Mouse (Mus musculus) limb, embryonic 11.5 days (tissue): ENCODE results near the gene Tmem253. TPM values are rescaled to one million over a fixed set of nuclear protein-coding genes. Genes with fewer than 3 reads are reported as not detected.
"Not testable (repeated sequence)": the region's sequence is repeated elsewhere in the genome, so short reads cannot be mapped to it uniquely, and the experiment has no call there.

Experiments used
- ATAC-seq: fragments of 200-750 bp; cut with Nextera tagmentation; 2 replicates; pipeline ENCODE4 v1.8.0; 2017; ENCODE audit warnings: low read depth; ENCODE audit not compliant: insufficient number of reproducible peaks, low FRiP score, low TSS enrichment
- DNase-seq: peaks from one replicate; pipeline ENCODE4 v3.0.0-alpha.2; 2015; ENCODE audit warnings: low spot score
- H3K27ac ChIP-seq: fragments of 300-500 bp; sonication (generic); replicated peaks from 2 replicates; pipeline ENCODE4 v1.5.1; 2014; ENCODE audit warnings: low read depth, mild to moderate bottlenecking, low read length
- H3K27me3 ChIP-seq: fragments of 300-500 bp; sonication (generic); 2 replicates; pipeline ENCODE4 v1.6.1; 2014; ENCODE audit warnings: mild to moderate bottlenecking, low read length, mixed read lengths; ENCODE audit not compliant: control insufficient read depth, insufficient read depth
- H3K36me3 ChIP-seq: fragments of 300-500 bp; sonication (generic); 2 replicates; pipeline ENCODE4 v1.6.1; 2014; ENCODE audit warnings: mild to moderate bottlenecking, low read length, moderate library complexity, mixed read lengths; ENCODE audit not compliant: control insufficient read depth, insufficient read depth
- H3K4me1 ChIP-seq: fragments of 300-500 bp; sonication (generic); 2 replicates; pipeline ENCODE4 v1.6.1; 2014; ENCODE audit warnings: low read length, mixed read lengths; ENCODE audit not compliant: control insufficient read depth, insufficient read depth
- H3K4me2 ChIP-seq: fragments of 300-500 bp; sonication (generic); 2 replicates; pipeline ENCODE4 v1.6.1; 2014; ENCODE audit warnings: low read depth, mild to moderate bottlenecking, moderate library complexity; ENCODE audit not compliant: severe bottlenecking
- H3K4me3 ChIP-seq: fragments of 300-500 bp; sonication (generic); 2 replicates; pipeline ENCODE4 v1.5.1; 2014; ENCODE audit warnings: low read depth, low read length
- H3K9ac ChIP-seq: fragments of 300-500 bp; sonication (generic); 2 replicates; pipeline ENCODE4 v1.6.1; 2014; ENCODE audit warnings: mild to moderate bottlenecking, low read length
- H3K9me3 ChIP-seq: fragments of 300-500 bp; sonication (generic); 2 replicates; pipeline ENCODE4 v1.6.1; 2016; ENCODE audit warnings: low read length; ENCODE audit not compliant: control insufficient read depth
- WGBS: fragments of 180-500 bp; shearing (Covaris S2); extraction: QIAGEN DNeasy Blood & Tissue Kit; methylation state at CpG from one replicate; pipeline ENCODE4 v1.1.7; 2014; 5-methylcytosine and 5-hydroxymethylcytosine counted together
- polyA plus RNA-seq: library from polyadenylated mRNA; unstranded; fragments of >200 nt; fragmentation: Nextera tagmentation; extraction: Ambion mirVana; gene quantifications from 2 replicates; pipeline ENCODE4 v1.2.1, GENCODE M21; 2014

Tmem253 gene
- polyA plus RNA-seq, 1 experiment from 2014 or later, result 1.3 TPM

DNA sequence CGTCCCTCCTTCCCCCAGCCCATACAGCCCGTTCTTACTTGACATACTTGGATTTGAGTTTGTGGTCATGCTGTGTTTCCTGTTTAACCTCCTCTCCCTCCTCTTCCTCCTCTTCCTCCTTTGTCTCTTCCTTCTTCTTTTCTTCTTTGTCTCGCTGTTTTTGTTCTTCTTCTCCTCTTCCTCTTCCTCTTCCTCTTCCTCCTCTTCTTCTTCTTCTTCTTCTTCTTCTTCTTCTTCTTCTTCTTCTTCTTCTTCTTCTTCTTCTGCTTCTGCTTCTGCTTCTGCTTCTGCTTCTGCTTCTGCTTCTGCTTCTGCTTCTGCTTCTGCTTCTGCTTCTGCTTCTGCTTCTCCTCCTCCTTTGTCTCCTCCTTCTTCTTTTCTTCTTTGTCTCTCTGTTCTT lies 26.9 kb downstream of the Tmem253 start, which contains the start of gene Olfr221:
Olfr221 (minus strand) TSS at position 101 of the 400 bp plus-strand sequence.
- not testable (repeated sequence) for H3K4me2 ChIP-seq, H3K27ac ChIP-seq, H3K27me3 ChIP-seq, H3K9me3 ChIP-seq, H3K36me3 ChIP-seq, H3K4me1 ChIP-seq, H3K9ac ChIP-seq, DNase-seq, ATAC-seq, H3K4me3 ChIP-seq
- WGBS, result 68% methylated on average over 3 of the region's 3 CpGs

DNA sequence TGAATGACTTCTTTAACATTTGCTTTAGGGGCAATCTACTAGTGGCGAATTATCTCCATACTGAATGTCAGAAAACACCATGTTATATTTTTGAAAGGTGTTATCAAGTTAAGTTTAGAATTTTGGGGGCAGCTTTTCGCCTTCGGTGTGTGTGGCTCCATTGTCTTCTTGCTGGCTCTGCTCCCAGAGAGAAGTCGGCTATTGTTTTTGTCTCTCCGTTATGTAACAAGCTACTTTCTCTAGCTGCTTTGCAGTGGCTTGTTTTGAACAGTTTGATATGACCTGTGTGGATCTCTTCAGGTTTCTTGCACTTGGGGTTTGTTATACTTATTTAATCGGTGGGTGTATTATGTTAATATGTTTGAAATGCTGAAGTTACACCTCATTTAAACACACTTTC lies 28.0 kb downstream of the Tmem253 start:
- WGBS, result 90% methylated on average over 6 of the region's 6 CpGs
- ATAC-seq, result no peak
- no peak for DNase-seq

DNA sequence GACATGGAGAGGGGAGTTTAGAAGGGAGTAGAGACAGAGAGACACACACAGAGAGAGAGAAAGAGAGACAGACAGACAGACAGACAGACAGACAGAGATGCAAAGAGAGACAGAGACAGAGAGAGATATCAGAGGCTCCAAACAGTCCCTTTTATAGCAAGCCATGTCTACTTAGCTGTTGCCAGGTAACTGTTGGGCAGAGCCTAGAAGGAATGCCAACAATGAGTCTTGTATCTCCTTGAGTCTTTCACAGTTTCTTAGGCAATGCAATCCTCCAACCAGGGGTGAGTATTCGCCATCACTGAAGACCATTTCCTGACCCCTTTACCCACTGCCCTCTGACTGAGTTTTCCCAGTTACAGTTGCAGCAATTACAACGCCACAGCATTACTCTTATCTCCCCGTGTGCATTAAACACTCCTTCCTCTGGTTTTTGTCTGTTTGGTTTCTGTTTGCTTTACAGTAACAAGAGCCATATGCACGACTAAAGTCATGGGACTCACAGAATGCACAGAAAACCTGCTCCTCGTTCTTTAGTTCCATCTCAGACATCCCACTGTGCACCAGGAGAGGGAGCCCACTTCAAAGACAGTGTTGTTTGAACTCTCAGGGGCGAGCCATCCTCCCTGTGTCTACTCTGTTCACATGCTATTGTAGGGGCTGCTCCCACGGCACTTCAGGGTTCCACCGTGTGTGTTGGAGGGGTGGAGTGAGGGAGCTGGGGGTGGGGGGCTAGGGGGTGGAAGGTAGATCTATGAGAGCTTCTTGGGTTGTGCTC lies 29.6 kb downstream of the Tmem253 start:
- Histone ChIP-seq H3K4me2 (no peak overlapping the region), H3K27me3 (no peaks in the 10 kb centered on the region), H3K36me3 (no peaks in the 10 kb centered on the region), H3K4me3 (no peak overlapping the region), H3K4me1 (no peaks in the 10 kb centered on the region), H3K9ac (no peak overlapping the region), H3K9me3 (no peaks in the 10 kb centered on the region), H3K27ac (no peak overlapping the region)
- WGBS, result 8% methylated on average over 8 of the region's 8 CpGs
- ATAC-seq (no peak), DNase-seq (peak; percentile 32)

More for the DNA sequence above, 28.0 kb downstream of the Tmem253 start:
- Histone ChIP-seq H3K36me3 (no peaks in the 10 kb centered on the region), H3K27me3 (no peaks in the 10 kb centered on the region), H3K9ac (no peak overlapping the region), H3K27ac (no peak overlapping the region), H3K4me1 (no peaks in the 10 kb centered on the region), H3K4me3 (no peak overlapping the region), H3K4me2 (no peak overlapping the region), H3K9me3 (no peaks in the 10 kb centered on the region)

DNA sequence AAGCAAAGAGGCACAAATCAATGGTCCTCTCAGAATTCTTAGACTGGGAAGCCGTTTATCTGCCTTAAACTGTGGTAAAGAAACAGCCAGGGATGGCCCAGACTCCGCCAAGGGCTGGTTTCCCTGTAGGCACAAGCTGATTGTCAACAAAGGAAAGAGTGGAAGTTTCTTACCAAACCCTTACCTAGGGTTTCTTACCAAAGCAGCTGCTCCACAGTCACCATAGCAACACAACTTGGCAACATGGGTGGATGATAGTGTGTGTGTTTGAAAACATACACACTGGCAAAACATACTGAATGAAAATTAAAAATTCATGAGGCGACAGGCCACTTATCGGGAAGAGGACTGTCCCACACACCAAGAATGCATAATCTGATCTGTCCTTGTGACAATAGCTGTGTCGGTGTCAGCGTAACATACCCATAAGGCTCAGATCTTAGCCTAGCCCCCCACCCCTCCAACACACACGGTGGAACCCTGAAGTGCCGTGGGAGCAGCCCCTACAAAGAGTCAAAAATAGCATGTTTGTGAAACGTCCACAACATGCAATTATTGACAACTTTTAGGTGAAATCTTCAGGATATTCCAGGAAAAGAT lies 30.6 kb downstream of the Tmem253 start:
- Histone ChIP-seq H3K36me3 (no peaks in the 10 kb centered on the region), H3K9me3 (no peaks in the 10 kb centered on the region), H3K4me2 (no peak overlapping the region), H3K4me1 (no peaks in the 10 kb centered on the region), H3K27ac (no peak overlapping the region), H3K4me3 (no peak overlapping the region), H3K9ac (no peak overlapping the region), H3K27me3 (no peaks in the 10 kb centered on the region)
- ATAC-seq (no peak), DNase-seq (no peak)
- 84% methylated on average over 9 of the region's 9 CpGs for WGBS

DNA sequence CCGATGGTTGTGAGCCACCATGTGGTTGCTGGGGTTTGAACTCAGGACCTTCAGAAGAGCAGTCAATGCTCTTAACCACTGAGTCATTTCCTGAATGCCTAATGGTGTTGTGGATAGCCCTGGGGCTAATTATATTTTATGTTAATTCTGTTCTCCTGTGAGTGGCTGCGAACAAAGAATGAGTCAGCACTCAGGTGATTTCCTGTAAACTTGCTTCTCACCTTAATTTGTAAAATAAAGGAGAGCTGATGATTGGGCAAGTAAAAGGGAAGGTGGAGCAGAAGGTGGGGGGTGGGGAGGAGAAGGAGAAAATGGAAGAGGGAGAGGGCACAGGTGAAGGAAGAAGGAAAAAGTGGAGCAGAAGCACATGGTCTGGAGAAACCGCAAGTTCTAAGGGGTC lies 37.3 kb downstream of the Tmem253 start:
- not testable (repeated sequence) for DNase-seq, H3K36me3 ChIP-seq, H3K9ac ChIP-seq, H3K27me3 ChIP-seq, H3K4me2 ChIP-seq, H3K4me1 ChIP-seq, H3K9me3 ChIP-seq, H3K27ac ChIP-seq, ATAC-seq, H3K4me3 ChIP-seq
- 92% methylated on average over 3 of the region's 3 CpGs for whole genome bisulfite sequencing

DNA sequence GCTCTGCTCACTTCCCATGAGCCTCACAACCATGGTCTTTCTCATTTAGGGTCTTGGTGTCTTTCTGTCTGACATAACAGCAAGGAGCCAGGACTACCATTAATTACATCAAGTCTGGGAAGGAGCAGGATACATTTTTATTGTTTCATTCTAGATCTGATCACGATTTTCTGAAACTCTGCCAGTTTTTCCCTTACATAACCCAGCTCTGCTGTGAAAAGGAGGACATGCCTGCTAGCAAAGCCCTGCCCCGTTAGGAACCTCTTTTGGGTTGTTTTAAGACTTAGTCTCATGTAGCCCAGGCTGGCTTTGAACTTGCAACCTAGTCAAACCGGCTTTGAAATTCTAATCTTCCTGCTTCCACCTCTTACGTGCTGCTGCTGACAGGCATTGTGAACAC lies 44.5 kb downstream of the Tmem253 start:
- no peaks in the 10 kb centered on the region for H3K4me1 ChIP-seq
- 67% methylated on average over 4 of the region's 4 CpGs for WGBS
- no peak overlapping the region for H3K9ac ChIP-seq
- H3K4me2 ChIP-seq, result no peak overlapping the region
- no peaks in the 10 kb centered on the region for H3K9me3 ChIP-seq
- no peaks in the 10 kb centered on the region for H3K36me3 ChIP-seq
- H3K27ac ChIP-seq, result no peak overlapping the region
- ATAC-seq (no peak), DNase-seq (no peak)
- H3K4me3 ChIP-seq, result no peak overlapping the region
- no peaks in the 10 kb centered on the region for H3K27me3 ChIP-seq

DNA sequence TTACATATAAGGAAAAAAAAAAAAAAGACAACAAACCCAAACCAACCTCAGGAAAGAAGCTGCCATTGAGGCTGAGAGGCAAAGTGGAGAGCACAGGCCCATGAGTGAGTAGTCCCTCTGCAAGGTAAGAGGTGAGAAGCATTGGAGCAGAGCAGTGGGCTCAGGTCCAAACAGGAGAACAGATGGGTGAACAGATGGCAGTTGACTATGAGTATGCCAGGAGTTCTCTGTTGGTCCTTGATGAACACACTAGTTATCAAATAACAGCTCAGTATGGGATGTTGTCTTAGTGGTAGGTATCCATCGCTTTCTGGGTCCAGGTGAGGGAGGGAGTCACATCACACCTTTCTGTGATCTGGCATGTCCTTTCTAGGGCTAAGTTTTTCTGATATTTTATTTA lies 45.3 kb downstream of the Tmem253 start:
- Histone ChIP-seq H3K36me3 (no peaks in the 10 kb centered on the region), H3K4me1 (no peaks in the 10 kb centered on the region), H3K27me3 (no peaks in the 10 kb centered on the region), H3K4me3 (no peak overlapping the region), H3K9ac (no peak overlapping the region), H3K27ac (no peak overlapping the region), H3K9me3 (no peaks in the 10 kb centered on the region), H3K4me2 (no peak overlapping the region)
- WGBS, result 88% methylated on average over 1 of the region's 1 CpGs
- ATAC-seq (no peak), DNase-seq (no peak)

DNA sequence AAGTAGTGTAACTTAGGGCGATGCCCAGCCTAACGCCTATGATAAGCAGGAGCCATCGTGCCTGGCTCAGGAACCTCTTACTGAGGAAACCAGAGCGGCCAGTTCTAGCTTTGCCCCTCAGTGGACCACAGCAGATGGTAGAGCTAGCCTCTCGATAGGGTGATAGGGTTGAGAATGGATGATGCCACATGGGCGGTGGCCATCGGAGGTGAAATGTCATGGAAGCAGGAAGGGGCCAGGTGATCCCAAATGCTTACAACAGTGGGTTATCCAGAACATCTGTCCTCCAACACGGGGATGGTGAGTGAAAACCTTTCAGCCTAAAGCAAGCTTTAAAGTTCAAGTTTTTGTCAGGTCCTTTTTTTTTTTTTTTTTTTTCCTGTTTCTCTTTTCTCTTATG lies 46.3 kb downstream of the Tmem253 start:
- H3K4me2 ChIP-seq, result no peak overlapping the region
- H3K27ac ChIP-seq, result no peak overlapping the region
- no peaks in the 10 kb centered on the region for H3K36me3 ChIP-seq
- H3K9ac ChIP-seq, result no peak overlapping the region
- ATAC-seq (no peak), DNase-seq (no peak)
- H3K4me1 ChIP-seq, result no peaks in the 10 kb centered on the region
- 84% methylated on average over 8 of the region's 8 CpGs for WGBS
- no peaks in the 10 kb centered on the region for H3K27me3 ChIP-seq
- no peak overlapping the region for H3K4me3 ChIP-seq
- no peaks in the 10 kb centered on the region for H3K9me3 ChIP-seq
